Mouse (Mus musculus) megakaryocyte-erythroid progenitor cell, adult 5-6 weeks (primary cell): ENCODE measurements around the gene Kif5a. TPM values are rescaled to one million over a fixed set of nuclear protein-coding genes. Genes with fewer than 3 reads are reported as not detected.
"Not testable (repeated sequence)": the region's sequence is repeated elsewhere in the genome, so short reads cannot be mapped to it uniquely, and the experiment has no call there.

ENCODE experiments used
- ATAC-seq: replicated peaks from 2 replicates; pipeline ENCODE4 v1.8.0; 2016; ENCODE audit warnings: mild to moderate bottlenecking, inconsistent platforms; ENCODE audit not compliant: severe bottlenecking, poor library complexity, low FRiP score, low TSS enrichment
- total RNA-seq, 2 experiments: library from RNA; stranded (forward) in 1 of 2; stranded (reverse) in 1 of 2; fragments of 200-1000, 215-1000 nt in 1 of 2; fragments of >200 nt in 1 of 2; fragmentation: Nextera tagmentation in 1 of 2; gene quantifications; 2 replicates each; pipeline ENCODE4 v1.2.3; 2014 to 2017

The Kif5a gene
- not detected in 2 replicates for total RNA-seq (2014; fragmentation: Nextera tagmentation)
- total RNA-seq (2017) = 0.14 and 0.23 TPM in 2 replicates

DNA sequence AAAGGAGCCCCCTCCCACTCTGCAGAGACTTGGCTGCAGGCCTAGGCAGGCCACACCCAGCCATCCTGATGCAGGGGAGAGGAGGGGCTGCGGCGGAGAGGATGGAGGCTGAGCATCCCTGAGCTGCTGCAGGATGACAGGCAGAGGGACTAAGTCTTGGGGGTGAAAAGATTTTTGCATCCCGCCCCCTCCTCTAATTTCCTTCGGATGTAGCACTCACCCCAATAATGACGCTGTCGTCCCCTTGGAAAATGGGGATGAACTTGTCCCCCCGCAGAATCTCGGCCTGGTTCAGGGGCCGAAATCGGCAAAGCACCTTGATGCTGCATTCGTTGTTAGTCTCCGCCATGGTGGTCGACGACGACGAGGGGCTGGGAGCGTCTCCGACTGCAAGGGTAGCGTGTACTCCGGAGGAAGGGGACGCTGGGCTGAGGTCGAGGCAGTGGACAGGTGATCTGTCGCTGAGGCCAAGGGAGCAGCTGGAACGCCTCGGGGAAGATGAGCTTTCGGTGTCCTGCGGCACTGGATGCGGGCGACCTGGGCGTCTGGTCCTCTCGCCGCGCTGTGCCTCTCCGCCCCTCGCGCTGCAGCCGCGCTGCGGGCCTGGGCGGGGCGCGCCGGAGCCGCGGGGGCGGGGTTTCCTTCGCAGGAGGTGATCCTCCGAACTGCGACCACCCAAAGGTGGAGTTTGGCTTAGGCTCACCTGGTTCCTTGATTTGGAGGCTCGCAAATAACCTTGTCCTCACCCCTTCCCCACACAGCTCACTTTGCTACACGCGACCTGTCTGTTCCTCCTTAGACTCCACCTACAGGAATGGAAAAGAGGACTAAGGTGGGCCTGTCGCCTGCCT, at the start of gene Kif5a:
Gene Kif5a, minus strand, starts transcription at position 801 of the 851 bp plus-strand sequence.
- ATAC-seq = 0 out of 2 replicates have a peak, but pooled peaks have one; percentile 19

DNA sequence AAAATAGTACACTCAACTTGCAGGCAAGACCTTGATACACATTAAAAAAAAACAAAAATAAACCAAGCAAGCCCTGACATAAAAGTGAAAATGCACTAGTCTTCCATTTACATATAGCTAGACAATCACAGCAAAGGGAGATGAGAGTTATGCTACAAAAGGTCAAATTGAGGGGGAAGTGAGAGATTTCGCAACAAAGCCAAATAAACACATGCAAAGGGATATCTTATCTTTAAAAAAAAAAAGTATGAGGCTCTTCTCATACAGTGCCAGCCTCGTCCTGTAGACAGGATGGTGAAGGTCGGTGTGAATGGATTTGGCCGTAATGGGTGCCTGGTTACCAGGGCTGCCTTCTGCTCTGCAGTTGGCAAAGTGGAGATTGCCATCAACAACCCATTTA, 49.7 kb upstream of the Kif5a start:
- no peak for ATAC-seq

GRCm38 (mm10) chr10:127312356-127312676, 49.2 kb upstream of the Kif5a start:
- ATAC-seq = peak; percentile 67

DNA sequence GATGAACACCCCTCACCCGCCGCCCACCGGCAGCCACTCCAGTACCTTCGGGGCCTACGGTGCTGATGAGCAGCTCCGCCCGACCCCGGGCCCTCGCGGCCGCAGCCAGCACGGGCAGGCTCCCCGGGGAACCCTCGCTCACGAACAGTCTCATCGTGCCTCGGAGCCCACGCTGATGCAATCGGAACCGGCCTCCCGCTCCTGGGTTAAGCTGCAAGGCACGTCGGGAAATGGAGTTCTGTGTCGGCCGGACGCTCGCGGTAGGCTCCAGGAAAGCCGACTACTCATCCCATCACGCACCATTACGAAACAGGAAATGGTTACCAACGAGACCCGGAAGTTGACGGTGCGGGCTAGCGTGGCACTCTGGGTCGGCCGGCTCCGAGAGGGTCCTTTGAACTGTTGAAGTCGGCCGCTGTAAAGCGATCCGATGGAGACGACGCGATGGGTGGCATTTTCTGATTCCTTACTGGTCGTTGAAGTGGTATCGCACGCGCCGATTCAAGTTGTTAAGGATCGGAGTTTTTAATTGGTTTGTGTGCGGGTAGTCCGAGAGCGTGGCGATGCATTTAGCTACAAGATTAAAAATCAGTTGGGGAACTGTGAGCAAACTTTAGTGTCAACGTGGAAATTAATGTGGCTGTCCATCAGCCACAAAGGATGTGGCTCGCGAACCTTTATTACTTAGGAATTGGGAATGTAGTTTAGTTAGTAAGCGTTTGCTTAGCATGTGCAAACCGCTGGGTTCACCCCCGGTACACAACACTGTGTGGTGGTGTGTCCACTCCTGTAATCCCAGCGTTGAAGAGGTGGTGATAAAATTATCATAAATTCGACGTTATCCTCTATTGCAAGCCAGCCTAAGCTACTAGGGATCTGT, 48.6 kb upstream of the Kif5a start, which contains the start of gene Mars:
Gene Mars, minus strand, starts transcription at position 311 of the 880 bp plus-strand sequence.
- ATAC-seq = peak; percentile 89

- ATAC-seq = peak; percentile 59
Observed at GRCm38 (mm10) chr10:127310523-127311475, 47.7 kb upstream of the Kif5a start.

- ATAC-seq = not testable (repeated sequence)
Observed at GRCm38 (mm10) chr10:127309167-127309566, 46.0 kb upstream of the Kif5a start.

GRCm38 (mm10) chr10:127303136-127303535, 40.0 kb upstream of the Kif5a start:
- ATAC-seq = no peak

DNA sequence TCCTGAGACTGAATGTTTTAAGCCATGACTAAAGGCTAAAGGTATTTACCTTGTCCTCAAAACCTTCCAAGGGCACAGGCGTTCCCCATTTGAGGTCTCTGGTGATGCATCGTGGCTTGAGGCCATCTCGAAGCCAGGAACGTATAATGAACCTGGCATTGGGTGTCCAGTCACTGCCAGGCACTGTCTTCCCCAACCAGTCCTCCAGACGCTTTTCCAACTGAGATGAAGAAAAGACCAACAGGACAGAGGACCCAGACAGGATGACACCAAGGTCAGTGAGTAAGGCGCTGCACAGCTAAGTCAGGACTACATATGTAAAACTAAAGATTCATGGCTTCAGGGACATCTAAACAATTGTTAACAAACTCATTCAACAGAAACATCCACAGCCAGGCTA, 37.2 kb upstream of the Kif5a start:
- no peak for ATAC-seq

DNA sequence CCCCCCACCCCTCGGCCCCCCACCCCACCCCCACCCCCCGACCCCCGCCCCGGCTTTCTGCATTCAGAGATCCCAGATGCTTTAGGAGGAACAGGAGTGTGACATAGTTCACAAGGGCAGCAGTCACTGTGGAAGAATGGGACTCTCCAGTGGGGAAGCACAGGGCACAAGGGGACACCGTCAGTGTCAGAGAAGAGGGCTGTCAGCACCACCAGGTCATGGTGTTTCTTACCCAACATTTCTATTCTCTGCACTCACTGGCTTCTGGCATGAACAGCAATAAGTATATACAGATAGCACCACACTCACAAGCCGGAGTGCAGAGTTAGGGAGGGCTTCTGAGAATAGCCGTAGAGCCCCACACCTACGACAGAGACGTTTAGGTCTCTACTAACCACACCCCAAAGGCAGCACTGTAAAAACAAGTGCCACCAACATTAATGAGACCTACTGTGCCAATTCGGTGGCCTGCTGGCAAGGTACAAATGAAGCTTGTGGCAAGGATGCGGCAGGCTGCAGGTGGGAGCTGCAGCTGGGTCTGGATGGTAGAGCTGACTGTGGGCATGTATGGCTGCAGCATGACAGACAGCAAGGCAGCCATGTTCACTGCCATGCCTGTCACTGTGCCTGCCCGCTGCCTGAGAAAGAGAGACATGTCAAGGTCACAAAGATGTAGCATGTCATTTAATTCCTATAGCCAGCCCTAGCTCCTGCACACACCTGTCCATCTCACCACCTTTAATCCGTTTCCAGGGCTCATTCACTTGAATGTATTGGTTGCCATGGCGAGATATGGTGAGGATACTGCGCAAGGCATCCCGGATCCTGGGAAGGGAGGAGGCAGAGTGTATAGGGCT, 34.1 kb upstream of the Kif5a start:
- ATAC-seq = no peak

DNA sequence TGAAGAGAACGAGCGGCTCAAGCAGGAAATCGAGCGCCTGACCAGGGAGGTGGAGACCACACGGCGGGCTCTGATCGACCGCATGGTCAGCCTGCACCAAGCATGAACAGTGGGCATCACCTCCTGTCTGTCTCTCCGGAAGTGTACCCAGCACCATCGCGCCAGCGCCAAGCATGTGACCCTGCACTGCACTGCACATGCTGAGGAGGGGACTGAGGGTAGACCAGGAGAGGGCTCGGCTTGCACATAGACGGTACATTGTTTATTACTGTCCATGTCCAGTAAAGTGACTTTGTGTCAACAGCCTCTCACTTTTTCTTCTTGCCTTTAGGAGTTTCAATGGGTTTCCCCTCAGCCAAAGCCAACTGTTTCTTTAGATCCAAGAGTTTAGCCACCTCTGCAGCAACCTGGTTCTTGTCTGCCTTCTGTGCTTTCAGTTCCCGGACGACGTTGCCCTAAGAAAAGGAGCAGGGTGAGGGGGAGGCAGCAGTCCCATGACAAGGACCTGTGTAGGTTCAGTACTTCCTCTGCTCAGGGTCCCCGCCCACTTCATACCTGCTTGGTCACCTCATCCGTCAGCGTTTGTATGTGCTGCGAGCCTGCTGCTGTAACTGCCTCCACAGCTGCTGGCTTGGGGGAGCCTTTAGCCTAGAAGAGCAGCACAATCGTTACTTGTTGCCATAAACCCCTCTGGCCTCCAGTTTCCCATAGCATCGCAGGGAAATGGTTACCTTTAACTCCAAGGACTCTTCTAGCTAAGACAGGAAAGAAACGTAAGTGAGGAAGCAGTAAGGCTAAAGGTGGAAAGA, 33.0 kb upstream of the Kif5a start:
- ATAC-seq = no peak

GRCm38 (mm10) chr10:127294895-127295510, 31.9 kb upstream of the Kif5a start:
- no peak for ATAC-seq

DNA sequence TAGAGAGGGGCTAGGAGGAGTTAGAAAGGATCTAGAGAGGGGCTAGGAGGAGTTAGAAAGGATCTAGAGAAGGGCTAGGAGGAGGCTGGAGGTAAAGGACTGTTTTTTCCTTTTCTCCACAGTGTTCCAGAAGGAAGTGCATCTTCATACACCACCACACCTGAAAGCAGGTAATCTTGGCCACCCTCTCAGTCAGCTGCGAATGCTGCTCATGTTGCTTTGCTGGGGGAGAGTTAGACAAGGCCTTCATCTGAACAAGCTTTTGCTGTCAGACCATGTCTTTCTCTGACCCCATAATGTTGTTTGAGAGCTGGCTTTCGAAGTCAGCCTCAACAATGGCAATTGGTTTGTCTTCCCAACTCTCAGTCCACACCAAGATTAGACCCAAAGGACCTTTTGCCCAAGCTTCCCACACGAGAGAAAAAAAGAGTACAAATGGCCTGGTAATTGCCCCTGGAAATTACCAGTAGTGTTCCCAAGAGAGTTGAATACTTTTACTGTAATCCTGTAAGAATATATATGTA, 30.5 kb upstream of the Kif5a start:
- no peak for ATAC-seq

- no peak for ATAC-seq
Observed at GRCm38 (mm10) chr10:127292987-127293538, 29.9 kb upstream of the Kif5a start.

DNA sequence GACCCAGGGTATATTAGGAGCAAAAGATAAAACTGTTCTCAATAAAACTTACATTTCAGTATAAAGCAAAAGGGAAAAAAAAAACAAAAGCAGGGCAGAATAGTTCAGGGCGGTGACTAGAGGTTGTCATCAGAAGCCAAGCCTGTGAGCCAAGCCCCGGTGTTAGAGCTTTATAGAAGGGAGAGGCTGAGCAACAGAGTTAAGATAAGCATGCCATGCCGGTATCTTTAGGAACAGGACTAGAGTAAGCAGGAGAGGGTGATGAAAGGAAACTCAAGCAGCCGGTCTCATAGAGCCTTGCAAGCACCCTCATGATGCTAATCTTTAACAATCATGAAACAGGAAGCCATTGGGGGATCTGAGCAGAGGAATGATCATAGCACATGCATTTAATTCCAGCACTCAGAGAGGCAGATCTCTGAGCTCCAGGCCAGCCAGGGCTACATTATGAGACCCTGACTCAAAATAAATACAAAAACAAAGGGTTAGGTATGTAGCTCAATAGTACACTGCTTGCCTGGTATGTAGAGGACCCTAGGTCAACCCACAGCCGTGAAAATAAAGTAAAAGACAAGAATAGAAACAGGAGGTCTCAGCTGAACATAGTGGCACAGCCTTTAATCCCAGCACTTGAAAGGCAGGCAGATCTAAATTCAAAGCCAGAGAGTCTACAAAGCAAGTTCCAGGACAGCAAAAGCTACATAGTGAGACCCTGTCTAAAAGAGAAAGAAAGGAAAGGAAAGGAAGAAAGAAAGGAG, 28.9 kb upstream of the Kif5a start:
- ATAC-seq = peak; percentile 57

DNA sequence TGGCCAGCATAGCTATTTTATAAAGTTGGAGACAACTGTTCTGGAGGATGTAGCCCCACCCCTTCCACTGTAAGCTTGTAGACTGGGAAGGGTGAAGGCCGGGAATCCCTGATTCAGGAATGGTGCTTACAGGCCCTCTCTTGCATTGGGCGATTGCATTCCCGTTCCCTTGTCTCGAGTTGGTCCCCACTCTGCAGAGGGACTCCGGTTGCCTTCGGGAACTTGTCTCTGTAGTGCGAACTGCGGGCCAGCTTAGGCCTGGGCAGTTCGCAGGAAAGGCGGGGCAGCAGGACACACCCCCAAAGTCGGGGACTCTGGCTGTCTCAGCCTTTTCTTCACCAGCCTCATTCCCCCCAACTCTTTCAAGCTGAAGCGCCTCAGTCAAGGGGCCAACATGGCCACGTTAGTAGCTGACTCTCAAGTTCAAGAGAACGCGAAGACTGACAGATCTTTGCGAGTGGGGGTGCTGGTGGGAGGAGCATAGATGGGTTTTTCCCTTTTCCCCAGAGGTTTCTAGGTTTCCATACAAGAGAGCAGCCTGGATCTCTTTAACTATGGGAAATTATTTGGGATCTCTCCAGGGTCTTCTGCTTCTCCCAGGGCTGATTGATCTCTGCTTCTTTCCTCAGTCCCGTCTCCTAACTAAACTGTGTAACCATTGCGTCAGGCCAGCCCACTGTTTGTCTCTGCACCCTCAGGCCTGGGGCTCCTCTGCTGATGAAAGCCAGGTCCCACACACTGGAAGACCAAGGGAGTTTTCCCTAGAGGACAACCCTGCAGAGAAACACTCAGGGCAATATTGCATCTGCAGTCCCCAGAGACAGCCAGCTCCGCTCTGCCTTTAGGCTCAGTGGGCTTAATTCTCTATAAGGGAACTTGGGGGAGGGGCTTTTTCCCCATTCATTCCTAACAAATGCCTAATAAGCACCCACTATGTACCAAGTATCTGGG, 28.1 kb upstream of the Kif5a start:
- ATAC-seq = peak; percentile 5
